22 mouse cellular contexts compared by ENCODE assay signal in the genomic region with DNA sequence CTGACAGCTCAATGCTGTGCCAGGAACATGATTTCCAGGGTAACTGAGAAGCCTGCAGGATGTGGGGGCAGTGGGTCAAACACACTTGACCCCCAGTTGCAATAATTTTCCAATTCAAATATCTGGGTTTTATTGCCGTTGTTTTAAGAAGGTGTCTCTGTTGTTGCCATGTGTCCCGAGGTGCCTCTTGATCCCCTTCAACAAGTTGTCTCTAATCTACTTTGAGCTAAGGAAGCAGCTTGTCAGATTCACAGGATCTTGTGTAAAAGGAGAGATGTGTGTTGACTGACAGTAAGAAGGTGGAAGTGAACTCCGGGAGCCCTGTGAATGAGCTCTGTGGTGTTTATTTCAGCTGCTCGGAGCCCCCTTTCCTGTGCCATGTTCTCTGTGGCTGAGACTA.
"Had no signal": no experiment of that assay in that cellular context is flagged by ENCODE, and none has a peak within 500 bp of the region (broad histone marks: within the 10 kb centered on the region; RNA-seq: fewer than 3 reads in every experiment).

No protein-coding gene starts in this region.

- ATAC-seq: hindbrain, postnatal 0 days; intestine, embryonic 16.5 days; liver, embryonic 12.5 days had no signal

- H3K27ac ChIP-seq: heart, adult 2 months; heart, embryonic 13.5 days; heart, embryonic 15.5 days; hindbrain, embryonic 13.5 days; hindbrain, embryonic 15.5 days; hindbrain, postnatal 0 days; limb, embryonic 13.5 days; limb, embryonic 15.5 days; liver, embryonic 12.5 days; liver, embryonic 14.5 days had no signal

- H3K9ac ChIP-seq: heart, embryonic 13.5 days; heart, embryonic 15.5 days; hindbrain, embryonic 13.5 days; hindbrain, embryonic 15.5 days; limb, embryonic 13.5 days; limb, embryonic 15.5 days; liver, embryonic 12.5 days; liver, embryonic 14.5 days had no signal

- H3K9me3 ChIP-seq: heart, embryonic 15.5 days; hindbrain, embryonic 13.5 days; hindbrain, embryonic 15.5 days; limb, embryonic 15.5 days; liver, embryonic 12.5 days had no signal

- H3K36me3 ChIP-seq: heart, embryonic 13.5 days; heart, embryonic 15.5 days; hindbrain, embryonic 13.5 days; hindbrain, embryonic 15.5 days; limb, embryonic 13.5 days; limb, embryonic 15.5 days; liver, embryonic 12.5 days had no signal

- H3K4me1 ChIP-seq: hindbrain, embryonic 13.5 days; hindbrain, embryonic 15.5 days; limb, embryonic 13.5 days; limb, embryonic 15.5 days had no signal

- H3K27me3 ChIP-seq: heart, embryonic 13.5 days; heart, embryonic 15.5 days; hindbrain, embryonic 13.5 days; hindbrain, embryonic 15.5 days; limb, embryonic 13.5 days; limb, embryonic 15.5 days; liver, embryonic 12.5 days had no signal

- H3K4me2 ChIP-seq: heart, embryonic 11.5 days; heart, embryonic 13.5 days; heart, embryonic 15.5 days; hindbrain, embryonic 13.5 days; hindbrain, embryonic 15.5 days; limb, embryonic 13.5 days; limb, embryonic 15.5 days; liver, embryonic 12.5 days had no signal

- DNase-seq: gastrocnemius, postnatal 14 days; gastrocnemius, postnatal 36 days; heart, adult 11 months; heart, adult 2 months; heart, postnatal 14 days; heart, postnatal 36 days; kidney, adult 9 months; layer of hippocampus, adult 9-11 months; layer of hippocampus, postnatal 36 days; left cerebral cortex, postnatal 4 days; lung, adult 18-20 months had no signal

- H3K4me3 ChIP-seq: heart, adult 2 months; heart, embryonic 13.5 days; heart, embryonic 15.5 days; hindbrain, embryonic 13.5 days; hindbrain, embryonic 15.5 days; limb, embryonic 13.5 days; limb, embryonic 15.5 days; liver, embryonic 12.5 days had no signal
